Mouse (Mus musculus) megakaryocyte progenitor cell, adult 5-6 weeks (primary cell): ENCODE measurements around the gene Raf1. TPM values are rescaled to one million over a fixed set of nuclear protein-coding genes. Genes with fewer than 3 reads are reported as not detected.

ENCODE experiments used
- ATAC-seq: replicated peaks from 2 replicates; pipeline ENCODE4 v1.8.0; 2016; ENCODE audit warnings: mild to moderate bottlenecking, moderate TSS enrichment, inconsistent platforms; ENCODE audit not compliant: poor library complexity
- total RNA-seq, 2 experiments: library from RNA; stranded (forward) in 1 of 2; stranded (reverse) in 1 of 2; fragments of 157-497, 149-512 nt in 1 of 2; fragments of 200-1000 nt in 1 of 2; gene quantifications; 2 replicates each; pipeline versions ENCODE4 v1.2.3 to v1.2.4; 2015 to 2017

Raf1 gene
- total RNA-seq, 2 experiments from 2014 or later, result 79.8 to 118 TPM

GRCm38 (mm10) chr6:115577941-115578340 is 98.5 kb downstream of the Raf1 start:
- no peak for ATAC-seq

GRCm38 (mm10) chr6:115577407-115577806 is 99.0 kb downstream of the Raf1 start:
- ATAC-seq, result no peak

DNA sequence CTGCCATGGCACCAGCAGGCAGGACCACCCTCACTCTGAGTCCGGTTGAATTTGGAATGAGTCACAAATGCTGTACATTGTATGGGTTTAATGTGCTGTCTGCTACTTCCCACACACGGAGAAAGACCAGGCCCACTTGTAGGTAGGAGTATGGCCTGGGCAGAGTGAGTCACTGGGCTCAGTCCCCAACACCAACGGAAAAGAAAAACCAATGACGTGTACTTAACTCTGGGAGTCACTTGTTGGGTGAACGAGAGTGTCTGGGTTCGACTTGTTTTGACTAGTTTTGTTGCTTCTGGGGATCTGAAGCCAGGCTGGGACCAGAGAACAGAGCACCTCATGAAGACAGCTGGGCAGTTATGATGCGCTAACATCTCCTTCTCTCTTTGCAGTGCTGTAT is 102.3 kb downstream of the Raf1 start:
- ATAC-seq, result no peak

Other genes with a start within 250 kb of the Raf1 start
- 12.9 and 15.2 TPM in 2 replicates for gene Tsen2, start 132.0 kb downstream of the Raf1 start, total RNA-seq (2015)
- 12.3 and 25.9 TPM in 2 replicates for gene Tsen2, start 132.0 kb downstream of the Raf1 start, total RNA-seq (2017)
- not detected in 2 replicates for gene Mkrn2os, start 84.1 kb downstream of the Raf1 start, total RNA-seq (2015)
- gene Mkrn2os, start 84.1 kb downstream of the Raf1 start, total RNA-seq (2017), result not detected in 2 replicates
- 10.6 and 12.2 TPM in 2 replicates for gene Mkrn2, start 74.7 kb downstream of the Raf1 start, total RNA-seq (2015)
- 13.5 and 27.0 TPM in 2 replicates for gene Mkrn2, start 74.7 kb downstream of the Raf1 start, total RNA-seq (2017)
- gene Tmem40, start 85.8 kb upstream of the Raf1 start, total RNA-seq (2015), result 12.2 and 12.7 TPM in 2 replicates
- gene Tmem40, start 85.8 kb upstream of the Raf1 start, total RNA-seq (2017), result 19.0 and 21.5 TPM in 2 replicates
- gene Cand2, start 97.9 kb upstream of the Raf1 start, total RNA-seq (2015), result 2.5 and 2.8 TPM in 2 replicates
- 1.5 and 1.7 TPM in 2 replicates for gene Cand2, start 97.9 kb upstream of the Raf1 start, total RNA-seq (2017)
- 4,905 and 5,125 TPM in 2 replicates for gene Rpl32, start 132.1 kb upstream of the Raf1 start, total RNA-seq (2015)
- gene Rpl32, start 132.1 kb upstream of the Raf1 start, total RNA-seq (2017), result 5,456 and 6,333 TPM in 2 replicates
- gene Efcab12, start 161.8 kb upstream of the Raf1 start, total RNA-seq (2015), result 0.20 TPM in 2 replicates
- 0.42 TPM in 1 of 2 replicates, not detected in the other for gene Efcab12, start 161.8 kb upstream of the Raf1 start, total RNA-seq (2017)
- 10.4 and 12.3 TPM in 2 replicates for gene Mbd4, start 176.7 kb upstream of the Raf1 start, total RNA-seq (2015)
- gene Mbd4, start 176.7 kb upstream of the Raf1 start, total RNA-seq (2017), result 19.7 and 25.9 TPM in 2 replicates
- gene Ift122, start 176.8 kb upstream of the Raf1 start, total RNA-seq (2015), result 1.7 and 1.8 TPM in 2 replicates
- gene Ift122, start 176.8 kb upstream of the Raf1 start, total RNA-seq (2017), result 3.2 and 3.9 TPM in 2 replicates